Comparison of ENCODE assay signal across 22 mouse cellular contexts in the genomic region with DNA sequence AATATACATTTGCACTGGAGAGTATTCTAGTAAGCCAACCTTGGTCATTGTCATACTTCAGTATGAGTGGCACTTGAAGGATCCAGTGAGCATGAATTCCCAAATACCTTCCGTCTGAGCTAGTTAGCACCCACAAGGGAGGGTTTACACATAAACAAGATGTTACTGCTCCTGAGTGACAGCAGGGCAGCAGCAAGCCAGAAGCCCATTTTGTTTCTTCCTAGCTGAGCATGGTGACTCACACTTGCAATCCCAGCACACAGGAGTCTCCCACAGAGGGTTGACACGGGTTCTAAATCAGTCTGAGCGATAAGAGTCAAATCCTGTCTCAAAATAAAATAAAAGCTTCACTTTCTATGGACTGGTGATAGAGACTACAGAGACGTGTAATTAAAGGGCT.
DNase-seq lines count a peak whose midpoint lies in the region; ATAC-seq and TF ChIP-seq lines count a peak whose summit lies in the region.
"Had no signal": no experiment of that assay in that cellular context is flagged by ENCODE, and none has a peak within 500 bp of the region (broad histone marks: within the 10 kb centered on the region; RNA-seq: fewer than 3 reads in every experiment).

No protein-coding gene starts in this region.

- H3K36me3 ChIP-seq in heart, adult 2 months (ENCODE audit: control insufficient read depth, insufficient read depth, low read length), result no peaks in the 10 kb centered on the region
- peaks cover 14% of the 10 kb centered on the region; the same call in 1 of the 2 replicates for H3K36me3 ChIP-seq in forebrain, embryonic 14.5 days (ENCODE audit: control insufficient read depth, insufficient read depth, low read length)
- H3K36me3 ChIP-seq in liver, postnatal 0 days (replicated peaks; ENCODE audit: insufficient read depth, low read length), result 0 out of 2 replicates have a peak, but pooled peaks cover 3% of the 10 kb centered on the region

- H3K4me2 ChIP-seq in forebrain, embryonic 14.5 days (ENCODE audit: low read length), result no peak overlapping the region
- no peak overlapping the region for H3K4me2 ChIP-seq in liver, postnatal 0 days (ENCODE audit: low read depth, low read length)
- H3K4me2 ChIP-seq: embryonic facial prominence, embryonic 12.5 days; embryonic facial prominence, embryonic 15.5 days; forebrain, embryonic 12.5 days; heart, embryonic 11.5 days; hindbrain, embryonic 12.5 days; hindbrain, embryonic 15.5 days had no signal

- H3K27ac ChIP-seq in heart, adult 2 months, result no peak overlapping the region
- no peak overlapping the region for H3K27ac ChIP-seq in forebrain, embryonic 14.5 days (ENCODE audit: low read depth, low read length)
- H3K27ac ChIP-seq in liver, postnatal 0 days (ENCODE audit: low read depth), result no peak overlapping the region
- H3K27ac ChIP-seq: embryonic facial prominence, embryonic 12.5 days; embryonic facial prominence, embryonic 15.5 days; forebrain, embryonic 12.5 days; hindbrain, embryonic 12.5 days; hindbrain, embryonic 15.5 days had no signal

- WGBS in heart, adult 2 months, result 45% methylated on average over 4 of the region's 4 CpGs
- WGBS in forebrain, embryonic 14.5 days, result 75% methylated on average over 4 of the region's 4 CpGs
- 70% methylated on average over 4 of the region's 4 CpGs for WGBS in liver, postnatal 0 days (ENCODE audit: insufficient replicate concordance)

- TF ChIP-seq EP300 in heart, adult 2 months (IDR thresholded peaks at IDR 0.05; ENCODE audit: insufficient read depth, low read depth, low read length), result no peak
- TF ChIP-seq EP300 in liver, postnatal 0 days (IDR thresholded peaks at IDR 0.05; ENCODE audit: low read depth), result no peak

- DNase-seq in heart, adult 11 months, result peak; percentile 49
- DNase-seq in heart, adult 2 months, result no peak
- peak; percentile 26 for DNase-seq in NIH3T3 (ENCODE audit: low read depth)
- DNase-seq in forebrain, embryonic 14.5 days (ENCODE audit: low spot score), result no peak
- no peak for DNase-seq in layer of hippocampus, adult 18-20 months (ENCODE audit: low spot score in 2 of 2)
- no peak for DNase-seq in liver, postnatal 0 days
- DNase-seq: adrenal gland, adult 8-10 months; adrenal gland, postnatal 25 days; cerebellum, adult 18-20 months; cerebellum, adult 9-10 months; cerebellum, postnatal 25 days; gastrocnemius, postnatal 25 days had no signal

- H3K79me2 ChIP-seq in heart, adult 2 months (replicated peaks; ENCODE audit: control insufficient read depth, insufficient read depth, low read length), result no peaks in the 10 kb centered on the region

- no peaks in the 10 kb centered on the region; the same call in 1 of the 2 replicates for H3K4me1 ChIP-seq in heart, adult 2 months (ENCODE audit: control insufficient read depth, insufficient read depth, low read length)
- H3K4me1 ChIP-seq in forebrain, embryonic 14.5 days (ENCODE audit: control insufficient read depth, insufficient read depth, low read length), result no peaks in the 10 kb centered on the region
- no peaks in the 10 kb centered on the region for H3K4me1 ChIP-seq in liver, postnatal 0 days (ENCODE audit: insufficient read depth)
- H3K4me1 ChIP-seq: embryonic facial prominence, embryonic 12.5 days; embryonic facial prominence, embryonic 15.5 days; forebrain, embryonic 12.5 days; hindbrain, embryonic 12.5 days; hindbrain, embryonic 15.5 days had no signal

- no peak for TF ChIP-seq POLR2A in heart, adult 2 months (IDR thresholded peaks at IDR 0.05; ENCODE audit: insufficient read depth, low read depth, low read length)

- H3K9me3 ChIP-seq in forebrain, embryonic 14.5 days (replicated peaks; ENCODE audit: control insufficient read depth, low read length), result no peaks in the 10 kb centered on the region
- no peaks in the 10 kb centered on the region for H3K9me3 ChIP-seq in liver, postnatal 0 days (ENCODE audit: low read length)
- H3K9me3 ChIP-seq: embryonic facial prominence, embryonic 12.5 days; embryonic facial prominence, embryonic 15.5 days; forebrain, embryonic 12.5 days; hindbrain, embryonic 12.5 days; hindbrain, embryonic 15.5 days had no signal

- intact Hi-C loops in heart, adult 2 months (cut with DNase I), result no loop called here

- no peaks in the 10 kb centered on the region for H3K27me3 ChIP-seq in heart, adult 2 months (ENCODE audit: control insufficient read depth, insufficient read depth, low read length)
- H3K27me3 ChIP-seq in forebrain, embryonic 14.5 days (replicated peaks; ENCODE audit: control insufficient read depth, insufficient read depth, low read length), result no peaks in the 10 kb centered on the region
- no peaks in the 10 kb centered on the region for H3K27me3 ChIP-seq in liver, postnatal 0 days (ENCODE audit: insufficient read depth, low read length)
- H3K27me3 ChIP-seq: embryonic facial prominence, embryonic 12.5 days; embryonic facial prominence, embryonic 15.5 days; forebrain, embryonic 12.5 days; hindbrain, embryonic 12.5 days; hindbrain, embryonic 15.5 days had no signal

- no peak overlapping the region for H3K9ac ChIP-seq in heart, adult 2 months (ENCODE audit: low read depth, low read length)
- H3K9ac ChIP-seq in forebrain, embryonic 14.5 days (ENCODE audit: low read length), result no peak overlapping the region
- no peak overlapping the region for H3K9ac ChIP-seq in liver, postnatal 0 days (replicated peaks)
- H3K9ac ChIP-seq: embryonic facial prominence, embryonic 12.5 days; embryonic facial prominence, embryonic 15.5 days; forebrain, embryonic 12.5 days; hindbrain, embryonic 12.5 days; hindbrain, embryonic 15.5 days had no signal

- no peak for TF ChIP-seq CTCF in heart, adult 2 months (IDR thresholded peaks at IDR 0.05)
- TF ChIP-seq CTCF in liver, postnatal 0 days (IDR thresholded peaks at IDR 0.05; ENCODE audit: low read depth), result no peak

- H3K4me3 ChIP-seq in heart, adult 2 months, result no peak overlapping the region
- no peak overlapping the region for H3K4me3 ChIP-seq in forebrain, embryonic 14.5 days (ENCODE audit: low read depth, low read length)
- no peak overlapping the region for H3K4me3 ChIP-seq in liver, postnatal 0 days (ENCODE audit: low read depth, low read length)
- H3K4me3 ChIP-seq: embryonic facial prominence, embryonic 12.5 days; embryonic facial prominence, embryonic 15.5 days; forebrain, embryonic 12.5 days; hindbrain, embryonic 12.5 days; hindbrain, embryonic 15.5 days had no signal

- ATAC-seq in CD4-positive, CD25-positive, alpha-beta regulatory T cell, adult 4 months, result peak; percentile 9
- no peak for ATAC-seq in forebrain, embryonic 14.5 days
- no peak for ATAC-seq in liver, postnatal 0 days
- ATAC-seq: activated CD4-positive, CD25-positive, alpha-beta regulatory T cell, adult 4 months; forebrain, embryonic 16.5 days; intestine, postnatal 0 days had no signal

Comparison
In these comparisons a context has a peak if more than half of its experiments do, and no peak if none do; other contexts are left out.
1. DNase-seq: peak in heart, adult 11 months (single experiment) and NIH3T3 (single experiment); none in heart, adult 2 months (0 of 2), forebrain, embryonic 14.5 days (single experiment), layer of hippocampus, adult 18-20 months (0 of 2) and liver, postnatal 0 days (single experiment).